Mouse (Mus musculus) heart, postnatal 4 days (tissue): Measurements from ENCODE around the gene Plekhg2. TPM values are rescaled to one million over a fixed set of nuclear protein-coding genes. Genes with fewer than 3 reads are reported as not detected.

ENCODE experiments used
- DNase-seq: peaks from one replicate; pipeline ENCODE4 v3.0.0; 2021
- total RNA-seq, 2 experiments: library from RNA; stranded (reverse); gene quantifications; 2 replicates each; pipeline ENCODE4 v1.2.3; 2021

Gene Plekhg2
- total RNA-seq, 2 experiments from 2014 or later: 42.1 to 42.9 TPM

DNA sequence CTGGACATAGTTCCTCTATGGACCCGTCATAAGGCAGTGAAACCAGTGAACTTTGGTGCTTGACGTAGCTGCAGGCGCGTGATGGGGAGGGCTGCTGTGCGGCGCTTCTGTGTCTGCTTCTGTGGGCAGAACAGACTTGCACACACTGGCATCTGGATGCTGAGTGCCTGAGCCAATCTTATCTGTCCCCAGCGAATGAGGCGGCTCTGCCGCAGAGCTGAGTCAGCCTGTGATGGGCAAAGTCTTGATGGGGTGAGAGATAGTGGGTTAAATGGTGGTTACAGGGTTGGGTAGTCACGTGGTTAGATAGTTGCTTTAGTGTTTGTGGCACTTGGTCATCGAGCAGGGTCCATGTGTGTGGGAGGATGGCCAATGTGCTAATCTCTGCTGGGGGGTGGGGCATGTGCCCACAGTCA is 10.6 kb upstream of the Plekhg2 start:
- DNase-seq: peak; percentile 52

DNA sequence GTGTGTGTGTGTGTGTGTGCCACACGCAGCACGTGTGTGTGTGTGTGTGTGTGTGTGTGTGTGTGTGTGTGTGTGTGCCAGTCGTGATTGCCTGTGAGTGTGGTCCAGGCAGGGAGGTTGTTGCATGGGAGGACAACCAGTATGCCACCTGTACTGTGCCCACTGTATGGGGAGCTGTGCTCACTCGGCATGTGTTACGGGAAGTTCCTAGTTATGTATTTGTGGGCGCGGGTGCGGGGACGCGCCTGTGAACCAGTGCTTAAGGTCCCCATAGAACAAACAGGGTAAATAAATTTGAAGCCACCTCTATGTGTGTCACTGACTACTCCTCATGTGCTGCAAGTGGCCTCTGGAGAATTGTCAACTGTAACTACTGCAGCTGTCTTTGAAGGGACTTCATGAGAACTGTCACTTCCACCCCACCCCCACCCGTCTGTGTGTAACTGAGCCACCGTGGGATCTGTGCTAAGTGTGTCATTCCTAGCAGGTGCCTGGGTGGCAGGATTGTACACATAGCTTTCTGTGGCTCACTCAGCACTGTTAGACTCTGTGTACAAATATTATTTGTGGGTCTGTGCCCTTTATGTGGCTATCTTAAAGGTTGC is 10.1 kb upstream of the Plekhg2 start:
- no peak for DNase-seq

DNA sequence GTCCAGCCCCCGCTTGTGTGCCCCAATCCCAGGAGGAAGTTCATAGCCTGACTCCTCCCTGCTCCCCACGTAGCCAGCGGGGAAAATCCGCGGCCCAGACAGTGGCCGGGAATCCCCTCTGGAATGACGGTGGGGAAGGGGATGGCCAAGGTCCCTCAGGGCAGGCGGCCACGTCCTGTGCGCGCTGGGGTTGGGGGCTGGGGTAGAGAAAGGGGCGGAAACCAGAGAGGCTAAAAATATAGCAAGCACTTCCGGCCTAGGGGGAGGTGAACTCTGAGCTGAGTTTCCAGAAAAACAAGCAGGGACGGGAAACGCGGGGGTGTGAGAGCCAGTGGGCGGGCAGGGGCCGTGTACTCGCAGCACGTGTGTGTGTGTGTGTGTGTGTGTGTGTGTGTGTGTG is 9.5 kb upstream of the Plekhg2 start:
- DNase-seq: peak; percentile 92

DNA sequence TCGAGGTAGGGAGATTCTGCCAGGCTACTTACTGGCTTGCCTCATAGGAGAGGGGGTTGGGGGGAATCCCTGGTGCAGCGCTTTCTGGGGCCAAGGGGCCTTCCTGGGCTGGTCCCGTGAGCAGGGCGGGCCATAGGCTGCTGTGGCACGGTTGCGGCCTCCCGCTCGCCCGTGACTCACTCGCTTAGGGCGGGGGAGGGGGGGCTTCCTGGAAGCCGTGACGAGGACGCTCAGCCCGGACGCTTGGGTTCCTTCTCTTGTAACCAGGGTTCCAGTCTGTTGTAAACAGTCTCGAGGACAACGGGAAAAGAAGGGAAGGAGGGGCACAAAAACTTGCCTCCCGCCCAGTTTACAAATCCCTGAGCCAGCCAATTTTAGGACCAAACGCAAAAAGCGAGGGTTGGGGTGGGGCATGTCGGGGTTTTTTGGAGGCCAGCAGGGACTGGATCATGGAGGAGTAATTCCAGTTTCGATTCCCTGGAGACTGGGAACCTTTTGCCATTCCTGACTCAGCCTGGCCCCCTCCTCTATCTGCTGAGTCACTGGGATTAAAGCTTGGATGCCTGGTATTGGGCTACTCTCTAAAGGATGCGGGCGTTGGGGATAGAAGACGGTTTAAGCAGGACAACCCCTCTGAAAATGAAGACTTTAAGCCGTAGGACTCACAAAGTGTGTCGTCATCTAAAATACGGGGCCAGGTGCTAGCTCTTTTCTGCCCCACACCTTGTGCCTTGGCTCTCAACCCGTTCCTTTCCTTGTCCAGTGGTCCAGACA is 8.8 kb upstream of the Plekhg2 start:
- peak; percentile 84 for DNase-seq

DNA sequence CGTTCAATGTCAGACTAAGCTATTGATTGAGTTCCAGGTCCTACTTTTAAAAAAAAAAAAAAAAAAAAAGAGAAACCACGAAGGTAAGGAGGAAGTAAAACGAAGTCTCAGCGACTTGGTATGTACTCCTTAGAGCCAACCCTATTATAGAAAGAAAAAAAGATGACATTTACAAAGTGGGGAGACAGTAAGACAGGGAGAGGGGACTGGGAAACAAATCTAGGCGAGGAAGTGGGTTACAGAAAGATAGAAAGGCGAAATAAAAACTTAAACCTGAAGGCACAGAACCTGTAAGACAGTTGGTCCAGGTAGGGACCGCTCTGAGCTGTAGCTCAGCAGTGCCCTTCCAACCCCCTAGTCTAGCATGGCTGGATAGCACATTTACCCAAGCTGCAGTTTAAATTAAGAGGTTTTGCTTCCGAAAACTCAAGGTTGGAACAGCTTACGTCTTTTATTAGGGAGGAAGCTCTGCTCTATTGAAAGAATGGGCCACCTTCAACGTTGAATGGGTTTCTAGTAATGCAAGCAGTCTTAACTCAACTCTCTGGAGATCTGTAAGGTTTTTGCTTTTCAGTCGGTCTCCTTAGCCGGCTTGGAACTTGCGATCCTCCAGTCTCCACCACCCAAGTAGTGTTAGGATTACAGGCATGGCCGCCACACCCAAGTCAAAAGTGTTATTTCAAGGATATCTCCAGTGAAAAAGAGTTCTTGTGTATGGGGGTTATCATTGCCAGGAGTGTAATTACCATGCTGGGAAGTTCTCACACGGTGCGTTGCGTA is 8.0 kb upstream of the Plekhg2 start, which contains the start of gene Zfp36:
Gene Zfp36 (minus strand): TSS at position 17 of the 780 bp plus-strand sequence.
- no peak for DNase-seq

DNA sequence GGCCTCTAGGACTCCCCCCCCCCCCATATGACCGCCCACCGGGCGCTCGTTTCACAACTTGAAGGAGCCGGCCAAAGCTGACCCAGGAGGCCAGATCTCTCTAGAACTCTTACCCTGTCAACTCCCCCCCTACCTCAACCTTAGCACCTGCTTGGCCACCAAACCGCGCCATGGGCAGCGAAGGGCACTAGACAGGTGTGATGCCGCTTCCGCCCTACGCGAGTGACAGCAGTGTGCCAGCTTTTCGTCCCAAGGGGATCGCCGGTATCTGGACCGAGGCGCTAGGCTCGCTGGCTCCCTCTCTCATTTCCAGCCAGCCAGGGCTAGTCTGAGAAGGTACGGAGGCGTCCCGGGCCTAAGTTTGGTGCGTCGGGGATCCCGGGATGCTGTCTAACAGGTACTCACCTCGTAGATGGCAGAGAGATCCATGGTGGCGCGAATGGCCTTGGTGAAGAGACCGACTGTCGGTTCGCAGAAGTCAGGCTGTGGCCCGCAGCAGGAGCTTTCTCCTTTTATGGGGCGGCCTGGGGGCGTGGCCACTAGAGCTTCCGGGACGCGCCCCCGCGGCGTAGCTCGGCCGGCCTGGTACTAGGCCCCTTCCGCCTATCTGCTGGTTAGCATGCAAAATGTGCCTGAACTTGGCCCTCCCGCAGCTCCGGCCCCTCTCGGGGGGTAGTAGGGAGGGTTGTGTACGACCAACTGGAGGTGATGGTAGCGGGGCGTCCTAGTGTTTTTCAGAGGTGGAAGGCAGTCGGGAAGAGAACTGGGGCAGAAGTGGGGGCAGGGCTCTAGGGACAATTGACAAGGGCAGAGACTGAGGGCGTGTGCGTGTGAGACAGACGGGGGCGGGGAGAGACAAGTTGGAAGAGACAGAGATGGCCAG is 6.6 kb upstream of the Plekhg2 start:
- peak; percentile 97 for DNase-seq

DNA sequence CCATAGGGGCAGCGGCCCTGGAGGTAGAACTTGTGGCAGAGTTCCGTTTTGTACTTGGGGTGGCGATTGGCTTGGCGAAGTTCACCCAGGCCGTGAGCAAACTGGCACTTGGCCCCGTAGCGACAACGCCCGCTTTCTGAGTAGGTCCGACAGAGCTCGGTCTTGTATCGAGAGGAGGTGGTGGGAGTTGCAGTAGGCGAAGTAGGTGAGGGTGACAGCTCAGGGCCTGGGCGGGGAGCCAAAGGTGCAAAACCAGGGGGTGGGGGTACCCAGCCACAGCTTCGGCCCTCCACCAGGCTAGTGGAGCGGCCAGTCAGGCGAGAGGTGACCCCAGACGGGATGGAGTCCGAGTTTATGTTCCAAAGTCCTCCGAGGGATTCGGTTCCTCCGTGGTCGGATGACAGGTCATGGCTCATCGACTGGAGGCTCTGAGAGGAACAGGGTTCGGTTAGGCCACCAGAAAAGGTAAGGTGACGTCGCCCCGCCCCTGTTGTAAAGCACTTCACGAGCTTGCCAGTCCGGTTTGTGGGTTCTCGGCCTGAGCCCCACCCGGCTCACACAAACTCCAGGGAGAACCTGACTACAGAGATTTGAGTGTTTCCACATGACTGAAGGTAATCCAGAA is 5.8 kb upstream of the Plekhg2 start:
- DNase-seq: peak; percentile 67

DNA sequence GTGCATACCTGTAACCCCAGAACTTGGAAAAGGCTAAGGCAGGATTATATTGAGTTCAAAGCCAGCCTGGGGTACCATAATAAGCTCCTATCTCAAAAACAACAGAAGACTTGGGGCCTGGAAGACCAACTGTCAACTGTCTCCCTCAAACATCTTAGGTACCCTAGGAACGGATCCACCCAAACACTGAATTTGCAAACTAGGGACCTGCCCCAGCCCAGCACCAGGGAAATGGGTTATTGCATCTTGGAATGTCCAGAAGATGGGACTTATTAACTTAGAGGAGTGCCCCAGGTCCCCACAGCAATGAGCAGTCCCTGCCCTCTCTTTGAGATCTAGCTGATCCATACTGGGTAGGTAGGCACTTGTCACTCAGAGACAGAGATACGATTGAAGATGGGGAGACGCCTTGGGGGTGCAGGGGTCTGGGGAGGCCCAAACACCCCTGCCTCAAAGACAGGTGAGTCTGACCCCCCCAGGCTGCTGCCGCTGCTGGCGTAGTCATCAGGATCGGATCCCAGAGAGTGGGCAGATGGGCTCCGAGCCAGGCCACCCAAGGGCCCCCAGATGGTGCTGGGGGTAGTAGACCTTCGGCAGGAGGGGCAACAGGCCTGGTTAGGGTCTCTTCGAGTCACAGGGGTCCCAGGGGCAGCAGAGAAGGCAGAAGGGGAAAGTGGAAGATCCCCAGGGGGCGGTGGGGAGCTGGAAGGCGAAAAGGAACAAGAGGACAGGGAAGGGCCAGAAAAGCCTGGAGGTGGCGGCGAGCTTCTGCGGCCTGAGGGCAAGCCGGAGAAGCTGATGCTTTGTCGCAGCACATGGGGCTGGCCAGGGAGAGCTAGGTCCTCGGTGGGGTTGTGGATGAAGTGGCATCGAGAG is 5.0 kb upstream of the Plekhg2 start:
- DNase-seq: no peak

DNA sequence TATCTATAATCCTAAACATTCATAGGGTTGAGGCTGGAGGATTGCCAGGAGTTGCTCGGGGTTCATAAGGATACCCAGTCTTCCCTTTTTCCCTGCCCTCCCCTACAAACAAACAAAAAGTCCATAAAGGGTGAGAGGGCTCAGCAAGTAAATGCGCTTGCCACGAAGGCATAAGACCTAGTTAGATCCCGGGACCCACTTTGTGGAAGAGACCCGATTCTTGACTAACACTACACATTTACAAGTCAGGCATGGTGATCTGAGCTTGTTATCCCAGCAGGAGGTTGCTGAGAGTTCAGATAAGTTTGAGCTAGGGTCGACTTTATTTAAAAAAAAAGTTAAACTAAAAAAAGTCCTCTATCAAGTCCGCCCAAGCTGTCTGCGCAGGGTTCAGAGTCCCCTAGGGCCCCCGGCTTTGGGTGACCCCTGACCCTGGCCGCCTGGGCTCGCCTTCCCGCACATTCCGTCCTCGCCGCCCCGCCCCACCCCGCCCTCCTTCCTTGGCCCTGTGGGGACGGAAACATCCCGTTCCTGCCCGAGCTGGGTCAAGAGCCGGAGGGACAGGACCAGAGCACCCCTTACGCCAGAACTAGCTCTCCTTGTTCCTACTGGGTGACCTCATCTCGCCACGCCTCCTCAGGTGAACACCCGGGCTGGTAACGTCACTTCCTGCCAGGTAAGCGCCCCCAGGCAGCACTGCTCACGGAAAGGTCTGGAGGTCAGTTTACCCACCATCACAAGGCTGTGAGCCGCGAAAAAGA is 3.8 kb upstream of the Plekhg2 start:
- peak; percentile 81 for DNase-seq

DNA sequence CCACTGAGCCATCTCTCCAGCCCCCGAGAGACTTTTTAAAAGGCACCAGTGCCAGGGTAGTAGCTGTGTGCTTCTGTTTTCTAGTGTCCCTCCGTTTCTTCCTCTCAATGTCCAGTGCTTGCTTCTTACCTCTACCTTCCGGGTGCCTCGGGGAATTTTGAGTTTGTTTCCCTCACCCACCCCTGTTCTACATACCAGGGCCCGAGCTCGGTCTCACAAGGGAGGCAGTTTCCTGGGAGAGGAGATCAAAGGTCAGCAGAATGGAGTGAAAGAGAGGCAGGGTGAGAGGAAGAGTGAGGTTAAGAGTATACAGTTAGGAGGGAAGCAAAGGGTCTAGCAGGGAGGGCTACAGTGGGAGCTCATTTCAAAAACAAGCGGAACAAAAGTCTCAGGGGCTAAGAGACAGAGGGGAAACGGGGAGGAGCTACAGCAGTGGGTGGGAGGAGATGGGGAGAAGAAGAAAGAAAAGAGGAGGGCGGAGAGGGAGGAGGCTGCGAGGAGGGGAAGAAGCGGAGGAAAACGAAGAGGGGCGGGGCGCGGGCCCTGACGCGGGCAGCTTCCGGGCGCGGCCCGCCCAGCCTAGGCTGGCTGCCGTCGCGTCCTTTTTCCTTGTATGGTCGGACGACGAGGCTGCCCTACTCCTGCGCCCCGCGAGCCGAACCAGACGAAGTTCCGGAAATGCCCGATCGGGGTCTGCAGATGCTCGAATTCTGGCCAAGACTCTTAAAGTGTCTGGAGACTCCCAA is 3.0 kb upstream of the Plekhg2 start:
- DNase-seq: peak; percentile 94

DNA sequence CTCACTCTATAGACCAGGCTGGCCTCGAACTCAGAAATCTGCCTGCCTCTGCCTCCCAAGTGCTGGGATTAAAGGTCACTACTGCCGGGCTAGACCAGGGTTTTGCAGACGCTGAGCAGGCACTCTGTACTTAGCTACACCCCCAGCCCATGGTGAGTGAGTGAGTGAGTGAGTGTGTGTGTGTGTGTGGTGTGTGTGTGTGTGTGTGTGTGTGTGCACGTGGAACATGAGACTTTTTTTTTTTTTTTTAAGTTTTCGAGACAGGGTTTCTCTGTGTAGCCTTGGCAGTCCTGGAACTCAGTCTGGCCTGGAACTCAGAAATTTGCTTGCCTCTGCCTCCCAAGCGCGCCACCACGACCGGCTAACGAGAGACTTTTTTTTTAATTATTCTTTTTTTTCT is 2.2 kb upstream of the Plekhg2 start:
- no peak for DNase-seq

DNA sequence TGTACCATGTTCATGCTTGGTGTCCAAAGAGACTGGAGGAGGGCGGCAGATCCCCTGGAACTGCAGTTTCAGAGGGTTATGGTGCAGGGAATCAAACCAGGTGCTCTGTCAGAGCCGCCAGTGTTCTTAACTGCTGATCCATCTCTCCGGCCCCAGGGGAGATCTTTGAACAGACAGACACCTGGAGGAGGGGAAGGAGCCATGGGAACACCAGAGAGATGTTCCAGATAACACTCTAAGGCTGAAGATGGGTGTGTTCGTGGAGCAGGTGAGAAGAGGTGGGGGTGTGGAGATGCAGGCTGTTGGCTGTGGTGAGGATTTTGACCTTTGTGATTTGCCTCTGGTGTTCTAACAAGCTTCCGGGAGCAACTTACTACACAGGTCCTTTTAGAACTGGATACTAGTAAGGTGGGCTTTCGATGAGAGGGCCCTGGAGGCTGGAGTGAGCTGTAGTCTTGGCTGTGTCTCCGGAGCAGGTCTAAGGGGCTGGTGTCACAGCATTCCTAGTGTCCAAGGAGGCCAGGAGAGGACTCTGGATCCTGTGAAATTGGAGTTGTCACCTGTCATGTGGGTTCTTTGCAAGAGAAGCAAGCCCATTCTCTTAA is 1.6 kb upstream of the Plekhg2 start:
- no peak for DNase-seq

DNA sequence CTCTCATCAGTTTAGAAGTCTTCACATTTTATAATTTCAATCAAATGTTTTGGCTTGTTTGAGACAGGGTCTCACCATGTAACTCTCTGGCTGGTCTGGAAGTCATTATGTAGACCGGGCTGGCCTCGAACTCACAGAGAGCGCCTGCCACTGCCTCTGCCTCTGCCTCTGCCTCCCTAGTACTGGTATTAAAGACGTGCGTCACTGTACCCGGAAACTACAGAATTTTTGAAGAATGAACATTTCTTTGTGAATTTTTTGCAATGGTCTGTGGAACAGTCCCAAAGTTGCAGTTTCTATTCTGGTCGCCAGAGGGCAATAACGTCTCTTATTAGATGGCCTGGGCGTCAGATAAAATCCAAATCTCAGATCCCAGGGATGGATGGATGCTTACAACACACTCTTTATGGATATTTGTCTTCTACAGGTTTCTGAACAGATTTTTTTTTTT is 757 bp upstream of the Plekhg2 start:
- peak; percentile 88 for DNase-seq

DNA sequence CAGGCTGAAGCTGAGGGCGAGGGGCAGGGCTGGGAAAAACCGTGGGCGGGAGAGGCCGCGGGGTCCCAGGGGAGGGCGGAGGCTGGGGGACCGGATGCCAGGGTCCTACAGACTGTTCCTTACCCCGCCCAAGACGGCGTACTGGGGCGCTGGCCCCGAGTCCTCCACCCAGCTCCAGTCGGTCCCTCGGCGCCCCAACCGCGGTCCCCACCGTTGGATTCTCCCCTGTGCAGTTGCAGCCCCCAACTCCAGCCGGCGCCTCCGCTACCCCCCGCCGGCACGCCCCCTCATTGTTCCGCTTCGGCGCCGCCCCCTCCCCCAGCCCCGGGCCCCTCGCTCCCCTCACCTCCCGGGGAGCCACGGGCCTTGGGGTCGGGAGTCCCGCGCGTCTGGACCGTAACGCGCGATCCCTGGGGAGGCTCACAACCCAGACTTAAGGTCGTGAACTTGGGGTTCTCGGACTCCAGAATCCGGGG is 847 bp downstream of the Plekhg2 start:
- DNase-seq: peak; percentile 87

DNA sequence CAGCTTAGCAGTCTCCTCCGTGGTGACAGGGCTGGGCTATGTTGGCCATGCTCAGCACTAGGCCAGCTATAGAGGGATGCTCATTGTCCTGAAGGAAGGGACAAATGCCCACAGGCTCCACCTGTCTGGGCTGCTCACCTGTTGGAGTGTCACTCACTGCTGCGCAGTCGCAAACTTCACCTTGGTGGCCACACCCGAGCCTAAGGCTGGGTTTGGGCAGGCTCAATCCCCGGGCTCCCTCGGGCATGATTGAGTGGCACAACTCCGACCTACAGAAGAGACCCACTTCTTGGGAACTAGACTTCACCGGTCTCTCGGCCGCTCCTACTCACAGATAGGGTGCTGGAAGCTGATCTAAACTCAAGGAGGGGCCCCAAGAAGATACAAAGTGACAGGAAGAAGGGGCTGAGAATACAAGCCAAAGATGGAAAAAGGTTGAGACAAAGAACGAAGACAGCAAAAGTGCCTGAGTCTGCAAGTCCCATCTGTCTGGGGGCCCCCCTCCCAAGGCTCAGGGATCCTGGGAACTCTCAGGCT is 1.4 kb downstream of the Plekhg2 start:
- no peak for DNase-seq

DNA sequence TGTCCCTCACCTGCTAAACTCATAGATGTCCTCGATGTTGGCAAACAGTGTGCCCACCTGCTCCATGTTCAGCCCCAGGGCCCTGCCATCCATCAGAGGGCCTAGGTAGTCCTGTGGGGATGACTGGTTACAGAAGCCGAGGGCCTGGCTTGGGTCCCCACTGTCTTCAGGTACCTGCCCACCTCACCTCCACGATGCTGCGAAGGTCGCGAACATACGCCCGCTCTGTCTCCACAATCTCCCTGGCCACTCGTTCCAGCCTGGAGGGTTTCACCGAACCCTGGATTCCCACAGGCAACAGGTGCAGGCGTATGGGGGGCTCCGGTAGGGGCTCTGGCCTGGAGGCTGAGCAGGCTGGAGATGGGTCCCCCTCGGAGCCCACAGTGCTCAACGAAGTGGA is 2.3 kb downstream of the Plekhg2 start:
- no peak for DNase-seq

DNA sequence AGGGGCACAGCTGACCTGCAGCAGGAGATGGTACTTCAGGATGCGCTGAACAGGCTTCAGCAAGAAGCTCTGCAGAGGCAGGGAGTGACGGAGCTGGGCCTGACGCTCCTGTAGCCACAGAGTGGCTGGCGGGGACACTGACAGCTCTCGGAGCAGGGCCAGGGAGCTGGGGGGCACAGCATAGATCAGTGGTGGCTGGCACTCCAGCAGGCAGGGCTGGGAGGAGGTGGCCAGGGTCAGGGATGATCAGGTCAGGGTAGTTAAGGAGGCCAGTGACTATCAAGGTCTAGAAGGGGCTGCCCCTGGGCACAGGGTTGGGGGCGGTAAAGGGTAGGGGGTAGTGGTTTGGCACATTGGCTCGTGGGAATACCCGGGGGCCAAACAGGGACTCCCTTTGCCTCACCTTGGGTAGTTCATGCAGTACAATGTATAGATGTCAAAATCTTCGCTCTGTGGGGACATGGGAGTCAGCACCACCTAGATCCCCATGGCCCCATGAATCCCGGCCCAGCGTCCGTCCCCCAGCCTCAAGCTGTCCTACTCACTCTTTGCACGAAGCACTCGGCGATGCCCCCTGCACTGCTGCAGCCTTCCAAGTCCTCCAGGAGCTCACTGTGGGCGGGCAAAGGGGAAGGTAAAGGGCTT is 4.0 kb downstream of the Plekhg2 start:
- no peak for DNase-seq
